Mouse (Mus musculus) erythroblast, embryonic 14.5 days (primary cell): ENCODE measurements around the gene Ereg.

Experiments used
- GATA1 ChIP-seq: IDR thresholded peaks from 2 replicates; pipeline ENCODE4 v1.6.1; 2012; ENCODE audit warnings: low read length, inconsistent platforms, mixed read lengths
- TAL1 ChIP-seq: IDR thresholded peaks from 3 replicates; pipeline ENCODE4 v1.6.1; 2012; ENCODE audit warnings: low read length, inconsistent platforms, mixed read lengths

- TF ChIP-seq GATA1 (no peak), TAL1 (no peak)
Measured at GRCm38 (mm10) chr5:91111019-91111418, 36.6 kb downstream of the Ereg start.
